Mouse (Mus musculus) heart, adult 2 months (tissue): ENCODE results near the gene Ccnl2.

Experiments used
- CTCF ChIP-seq: fragments of 200-600 bp; IDR thresholded peaks from 2 replicates; pipeline ENCODE4 v1.8.1; 2022; ENCODE audit warnings: antibody characterized with exemption, mild to moderate bottlenecking, moderate library complexity
- POLR2A ChIP-seq: fragments of 200-500 bp; IDR thresholded peaks from 2 replicates; pipeline ENCODE4 v1.6.1; 2011; ENCODE audit warnings: mild to moderate bottlenecking, low read depth, low read length, control low read depth; ENCODE audit not compliant: insufficient read depth

DNA sequence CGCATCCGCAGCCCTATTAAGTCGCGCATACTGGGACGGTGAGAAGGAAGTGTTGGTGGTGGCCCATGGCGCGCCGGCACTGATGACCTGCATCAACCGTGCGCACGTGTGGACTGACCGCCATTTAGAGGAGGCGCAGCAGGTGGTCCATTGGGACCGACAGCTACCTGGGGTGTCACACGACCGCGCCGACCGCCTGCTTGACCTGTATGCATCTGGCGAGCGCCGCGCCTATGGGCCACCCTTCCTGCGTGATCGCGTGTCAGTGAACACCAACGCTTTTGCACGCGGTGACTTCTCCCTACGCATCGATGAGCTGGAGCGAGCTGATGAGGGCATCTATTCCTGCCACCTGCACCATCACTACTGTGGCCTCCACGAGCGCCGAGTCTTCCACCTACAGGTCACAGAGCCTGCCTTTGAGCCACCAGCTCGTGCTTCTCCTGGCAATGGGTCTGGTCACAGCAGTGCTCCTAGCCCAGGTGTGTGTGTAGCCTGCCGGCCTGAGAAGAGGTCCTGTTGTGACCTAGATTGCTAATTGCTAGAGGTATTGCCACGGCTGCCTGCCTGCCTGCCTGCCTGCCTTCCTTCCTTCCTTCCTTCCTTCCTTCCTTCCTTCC, 29.5 kb downstream of the Ccnl2 start:
- no peak for TF ChIP-seq CTCF
- TF ChIP-seq POLR2A = no peak
